Mouse (Mus musculus) adrenal gland, adult 8-10 months (tissue): ENCODE data around the gene Hist1h2ad. TPM values are rescaled to one million over a fixed set of nuclear protein-coding genes. Genes with fewer than 3 reads are reported as not detected.

Experiments used
- DNase-seq: peaks from one replicate; pipeline ENCODE4 v3.0.0; 2022
- microRNA-seq, 2 experiments: library from miRNA; unstranded; fragments of <30 nt; microRNA quantifications; one replicate each; pipeline ENCODE4 v1.2.0; 2022
- total RNA-seq, 4 experiments: library from RNA; stranded (reverse); gene quantifications; 2 replicates each; pipeline ENCODE4 v1.2.4; 2022

Hist1h2ad gene
- total RNA-seq, 4 experiments from 2014 or later: 4.8 to 9.8 (median 5.8) TPM

DNA sequence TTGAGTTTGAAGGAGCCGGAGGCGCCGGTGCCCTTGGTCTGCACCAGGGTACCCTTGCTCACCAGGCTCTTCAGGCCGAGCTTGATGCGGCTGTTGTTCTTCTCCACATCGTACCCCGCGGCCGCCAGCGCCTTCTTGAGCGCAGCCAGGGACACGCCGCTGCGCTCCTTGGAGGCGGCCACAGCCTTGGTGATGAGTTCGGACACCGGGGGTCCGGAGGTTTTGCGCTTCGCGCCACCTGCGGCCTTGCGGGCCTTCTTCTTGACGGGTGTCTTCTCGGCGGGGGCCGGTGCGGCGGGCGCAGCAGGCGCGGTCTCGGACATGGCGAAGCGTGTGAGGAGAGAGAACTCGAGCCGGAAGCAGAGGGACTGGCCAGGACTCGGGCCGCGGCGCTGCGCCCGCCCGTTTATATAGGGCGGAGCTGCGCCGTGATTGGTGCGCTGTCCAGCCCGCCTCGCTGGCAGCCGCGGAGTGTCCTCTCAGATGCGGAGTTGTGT, 48.0 kb downstream of the Hist1h2ad start, which contains the start of gene Hist1h1e:
TSS of gene Hist1h1e (minus strand) at position 384 of the 497 bp plus-strand sequence.
- peak; percentile 82 for DNase-seq

DNA sequence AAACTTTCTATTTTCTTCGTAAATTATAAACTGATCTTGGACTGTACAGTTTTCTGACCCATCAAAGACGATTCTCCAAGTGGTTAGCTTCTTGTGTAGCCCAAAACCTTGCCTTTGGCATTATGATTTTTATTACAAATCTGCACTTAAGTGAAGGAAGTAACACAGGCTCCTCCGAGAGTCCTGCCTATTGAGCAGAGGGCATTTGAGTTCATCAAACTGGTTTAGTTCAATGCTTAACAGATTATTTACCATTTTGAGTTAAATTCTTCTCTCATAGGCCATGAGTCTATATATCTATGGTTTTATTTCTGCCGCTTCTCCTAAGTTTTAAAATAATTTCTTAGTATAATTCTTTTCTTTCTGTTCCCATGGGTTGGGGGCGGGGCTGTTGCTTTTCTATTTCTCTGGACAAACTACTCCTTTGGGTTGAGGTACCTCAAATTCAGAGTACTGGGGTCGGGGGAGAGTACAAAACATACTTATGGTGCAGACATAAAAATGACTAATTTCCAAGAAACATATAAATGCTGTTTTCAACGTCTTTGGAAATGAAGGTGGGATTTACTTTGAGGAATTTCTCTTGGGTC, 48.8 kb downstream of the Hist1h2ad start:
- DNase-seq: no peak

Small RNAs within 50 kb of the gene (microRNA-seq; reads per million reads assigned to microRNA genes)
- gene Gm44297: 0 reads per million in 2 experiments
- gene Gm44359: 0 reads per million in 2 experiments
- 0 reads per million in 2 experiments for gene Gm44394

Other genes with a start within 250 kb of the Hist1h2ad start
- 10 to 100 TPM; 20.0 to 26.5 (median 23.6) TPM for gene Zfp322a, start 205.2 kb upstream of the Hist1h2ad start, total RNA-seq
- 1 to 10 TPM; 6.5 to 7.8 (median 7.1) TPM for gene Abt1, start 150.5 kb upstream of the Hist1h2ad start, total RNA-seq
- gene Btn1a1, start 108.5 kb upstream of the Hist1h2ad start, total RNA-seq: not detected
- gene Btn2a2, start 85.5 kb upstream of the Hist1h2ad start, total RNA-seq: not detected
- gene Hist1h4h, start 43.3 kb upstream of the Hist1h2ad start, total RNA-seq: 100 to 1,000 TPM; 381 to 523 (median 406) TPM
- 10 to 100 TPM in 3 of 4 experiments, 1 to 10 TPM in 1; 8.2 to 20.8 (median 16.2) TPM for gene Hist1h2af, start 40.5 kb upstream of the Hist1h2ad start, total RNA-seq
- gene Hist1h3g, start 39.0 kb upstream of the Hist1h2ad start, total RNA-seq: 1 to 10 TPM; 3.2 to 5.6 (median 4.7) TPM
- 1 to 10 TPM; 2.2 to 3.4 (median 2.9) TPM for gene Hist1h2bh, start 31.0 kb upstream of the Hist1h2ad start, total RNA-seq
- 10 to 100 TPM; 16.8 to 22.6 (median 20.7) TPM for gene Hist1h3f, start 30.3 kb upstream of the Hist1h2ad start, total RNA-seq
- 10 to 100 TPM; 54.2 to 65.8 (median 58.8) TPM for gene Hist1h4f, start 22.7 kb upstream of the Hist1h2ad start, total RNA-seq
- gene Hist1h1d, start 21.1 kb upstream of the Hist1h2ad start, total RNA-seq: 1 to 10 TPM; 2.2 to 3.9 (median 3.1) TPM
- gene Hist1h3e, start 12.0 kb upstream of the Hist1h2ad start, total RNA-seq: 10 to 100 TPM; 48.1 to 62.5 (median 53.5) TPM
- gene Hist1h2ae, start 3.2 kb upstream of the Hist1h2ad start, total RNA-seq: 1 to 10 TPM; 4.5 to 9.9 (median 6.6) TPM
- gene Hist1h2bg, start 3.0 kb upstream of the Hist1h2ad start, total RNA-seq: 10 to 100 TPM; 55.2 to 81.2 (median 75.0) TPM
- 10 to 100 TPM; 18.7 to 29.5 (median 23.2) TPM for gene Hist1h2bf, start 185 bp upstream of the Hist1h2ad start, total RNA-seq
- gene Hist1h3d, start 1.4 kb downstream of the Hist1h2ad start, total RNA-seq: 1 to 10 TPM; 2.9 to 4.8 (median 3.3) TPM
- 100 to 1,000 TPM; 116 to 151 (median 145) TPM for gene Hist1h4d, start 7.2 kb downstream of the Hist1h2ad start, total RNA-seq
- 10 to 100 TPM; 11.0 to 15.5 (median 13.2) TPM for gene Hist1h2be, start 46.7 kb downstream of the Hist1h2ad start, total RNA-seq
- gene Hist1h1e, start 48.2 kb downstream of the Hist1h2ad start, total RNA-seq: 10 to 100 TPM; 61.3 to 77.8 (median 63.8) TPM
- 1 to 10 TPM; 1.8 to 3.2 (median 2.3) TPM for gene Hist1h2ac, start 109.6 kb downstream of the Hist1h2ad start, total RNA-seq
- gene Hist1h2bc, start 109.8 kb downstream of the Hist1h2ad start, total RNA-seq: 100 to 1,000 TPM; 105 to 176 (median 135) TPM
- gene Hist1h1t, start 121.4 kb downstream of the Hist1h2ad start, total RNA-seq: under 1 TPM in 1 of 4 experiments, not detected in 3; 0.26 TPM
- 10 to 100 TPM; 71.9 to 93.9 (median 88.6) TPM for gene Hist1h4c, start 124.1 kb downstream of the Hist1h2ad start, total RNA-seq
- 10 to 100 TPM; 27.4 to 41.7 (median 33.5) TPM for gene Hfe, start 136.5 kb downstream of the Hist1h2ad start, total RNA-seq
- gene Hist1h1c, start 164.4 kb downstream of the Hist1h2ad start, total RNA-seq: 100 to 1,000 TPM; 212 to 290 (median 255) TPM
- gene Hist1h3c, start 171.2 kb downstream of the Hist1h2ad start, total RNA-seq: 10 to 100 TPM in 1 of 4 experiments, 1 to 10 TPM in 3; 4.3 to 10.9 (median 7.4) TPM
- gene Hist1h2bb, start 172.4 kb downstream of the Hist1h2ad start, total RNA-seq: 10 to 100 TPM; 14.8 to 24.3 (median 20.0) TPM
- 10 to 100 TPM; 24.0 to 37.5 (median 29.3) TPM for gene Hist1h2ab, start 176.7 kb downstream of the Hist1h2ad start, total RNA-seq
- 10 to 100 TPM; 18.1 to 29.8 (median 26.6) TPM for gene Hist1h3b, start 177.9 kb downstream of the Hist1h2ad start, total RNA-seq
- 100 to 1,000 TPM in 1 of 4 experiments, 10 to 100 TPM in 3; 69.6 to 104 (median 91.8) TPM for gene Hist1h4b, start 182.6 kb downstream of the Hist1h2ad start, total RNA-seq
- 10 to 100 TPM; 18.1 to 29.1 (median 26.8) TPM for gene Hist1h4a, start 186.8 kb downstream of the Hist1h2ad start, total RNA-seq
- 10 to 100 TPM; 28.7 to 37.4 (median 36.4) TPM for gene Hist1h3a, start 188.0 kb downstream of the Hist1h2ad start, total RNA-seq
- 10 to 100 TPM; 16.7 to 20.1 (median 18.6) TPM for gene Hist1h1a, start 189.3 kb downstream of the Hist1h2ad start, total RNA-seq
- gene Trim38, start 195.5 kb downstream of the Hist1h2ad start, total RNA-seq: under 1 TPM in 3 of 4 experiments, not detected in 1; 0.24 to 0.48 (median 0.26) TPM
- under 1 TPM in 1 of 4 experiments, not detected in 3; 0.06 TPM for gene Slc17a2, start 232.6 kb downstream of the Hist1h2ad start, total RNA-seq